Mouse (Mus musculus) forebrain, postnatal 0 days (tissue): ENCODE results near the gene Tmem30c. TPM values are rescaled to one million over a fixed set of nuclear protein-coding genes. Genes with fewer than 3 reads are reported as not detected.

Source experiments
- ATAC-seq: fragments of 200-750 bp; cut with Nextera tagmentation; 2 replicates; pipeline ENCODE4 v1.8.0; 2017; ENCODE audit warnings: mild to moderate bottlenecking, moderate library complexity
- DNase-seq: peaks from one replicate; pipeline ENCODE4 v3.0.0-alpha.2; 2015
- H3K27ac ChIP-seq: fragments of 300-500 bp; sonication (generic); 2 replicates; pipeline ENCODE4 v1.5.1; 2014; ENCODE audit warnings: low read depth, mild to moderate bottlenecking, antibody characterized with exemption, low read length, moderate library complexity, mixed read lengths
- H3K27me3 ChIP-seq: fragments of 300-500 bp; sonication (generic); 2 replicates; pipeline ENCODE4 v1.6.1; 2014; ENCODE audit warnings: mild to moderate bottlenecking, low read length, mixed read lengths; ENCODE audit not compliant: insufficient read depth
- H3K36me3 ChIP-seq: fragments of 300-500 bp; sonication (generic); 2 replicates; pipeline ENCODE4 v1.6.1; 2014; ENCODE audit warnings: mild to moderate bottlenecking, moderate library complexity; ENCODE audit not compliant: insufficient read depth
- H3K4me1 ChIP-seq: fragments of 300-500 bp; sonication (generic); 2 replicates; pipeline ENCODE4 v1.6.1; 2014; ENCODE audit warnings: antibody characterized with exemption; ENCODE audit not compliant: insufficient read depth
- H3K4me2 ChIP-seq: fragments of 300-500 bp; sonication (generic); 2 replicates; pipeline ENCODE4 v1.6.1; 2014; ENCODE audit warnings: low read depth, mild to moderate bottlenecking, moderate library complexity
- H3K4me3 ChIP-seq: fragments of 300-500 bp; sonication (generic); 2 replicates; pipeline ENCODE4 v1.5.1; 2014; ENCODE audit warnings: low read depth, low read length, mixed read lengths
- H3K9ac ChIP-seq: fragments of 300-500 bp; sonication (generic); 2 replicates; pipeline ENCODE4 v1.6.1; 2014; ENCODE audit warnings: mild to moderate bottlenecking
- H3K9me3 ChIP-seq: fragments of 300-500 bp; sonication (generic); 2 replicates; pipeline ENCODE4 v1.6.1; 2016; ENCODE audit warnings: low read length
- CTCF ChIP-seq: sonication (generic); IDR thresholded peaks from 2 replicates; pipeline ENCODE4 v1.5.1; 2016; ENCODE audit warnings: antibody characterized with exemption, control low read depth, low read depth
- WGBS: fragments of 180-500 bp; shearing (Covaris S2); extraction: QIAGEN DNeasy Blood & Tissue Kit; methylation state at CpG from one replicate; pipeline ENCODE4 v1.1.7; 2014; 5-methylcytosine and 5-hydroxymethylcytosine counted together
- polyA plus RNA-seq: library from polyadenylated mRNA; unstranded; fragments of >200 nt; fragmentation: Nextera tagmentation; extraction: Ambion mirVana; gene quantifications from 2 replicates; pipeline ENCODE4 v1.2.1, GENCODE M21; 2015
- total RNA-seq: library from RNA; depleted of rRNA; stranded (reverse); fragments of >200 nt; gene quantifications from 2 replicates; pipeline ENCODE4 v1.2.3, GENCODE M21; 2014

The Tmem30c gene
- total and polyA plus RNA-seq, 2 experiments from 2014 or later, result 0.24 to 0.27 TPM

DNA sequence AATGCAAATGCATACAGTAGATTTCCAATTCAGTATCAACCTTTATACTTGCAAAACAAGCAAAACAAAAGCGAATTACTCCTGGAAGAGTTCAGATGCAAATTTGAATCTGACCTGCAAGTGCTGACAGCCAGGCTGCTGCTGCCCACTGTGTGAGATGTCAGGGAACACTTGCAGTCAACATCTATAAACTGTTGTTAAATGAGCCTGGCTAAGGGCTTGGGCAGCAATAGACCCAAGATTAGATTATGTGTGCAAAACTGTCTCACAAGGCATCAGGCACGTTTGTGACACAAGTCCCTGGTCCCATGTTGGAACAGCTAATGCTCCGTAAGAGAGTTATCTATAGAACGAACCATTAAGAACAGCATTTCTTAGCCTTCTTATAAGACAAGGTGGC lies 369 bp downstream of the Tmem30c start:
- Histone ChIP-seq H3K27me3 (no peaks in the 10 kb centered on the region), H3K36me3 (no peaks in the 10 kb centered on the region), H3K27ac (no peak overlapping the region), H3K4me1 (no peaks in the 10 kb centered on the region), H3K9me3 (no peaks in the 10 kb centered on the region), H3K9ac (no peak overlapping the region), H3K4me2 (no peak overlapping the region), H3K4me3 (no peak overlapping the region)
- DNase-seq (no peak), ATAC-seq (no peak)
- no peak for TF ChIP-seq CTCF
- WGBS, result 61% methylated on average over 4 of the region's 4 CpGs

DNA sequence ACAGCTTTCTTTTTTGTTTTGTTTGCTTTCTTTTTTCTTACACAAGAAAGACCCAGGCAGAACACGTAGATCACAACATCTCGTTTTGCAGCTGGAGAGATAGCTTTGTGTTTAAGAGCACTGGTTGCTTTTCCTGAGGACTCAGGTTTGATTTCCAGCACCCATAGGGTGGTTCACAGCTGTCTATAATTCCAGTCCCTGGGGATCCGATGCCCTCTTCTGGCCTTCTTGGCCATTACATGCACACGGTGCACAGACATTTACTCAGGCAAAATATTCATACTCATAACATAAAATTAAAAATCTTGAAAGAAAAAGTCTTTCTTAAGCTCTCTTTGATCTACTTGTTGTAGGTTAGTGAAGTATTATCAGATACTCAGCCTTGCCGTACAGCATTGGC lies 969 bp downstream of the Tmem30c start:
- DNase-seq (no peak), ATAC-seq (no peak)
- no peaks in the 10 kb centered on the region for H3K36me3 ChIP-seq
- no peak overlapping the region for H3K9ac ChIP-seq
- 89% methylated on average over 5 of the region's 5 CpGs for WGBS
- TF ChIP-seq CTCF, result no peak
- H3K4me3 ChIP-seq, result no peak overlapping the region
- no peak overlapping the region for H3K27ac ChIP-seq
- no peaks in the 10 kb centered on the region for H3K9me3 ChIP-seq
- no peaks in the 10 kb centered on the region for H3K27me3 ChIP-seq
- no peaks in the 10 kb centered on the region for H3K4me1 ChIP-seq
- H3K4me2 ChIP-seq, result no peak overlapping the region

- Histone ChIP-seq H3K4me2 (no peak overlapping the region), H3K36me3 (no peaks in the 10 kb centered on the region), H3K9ac (no peak overlapping the region), H3K27me3 (no peaks in the 10 kb centered on the region), H3K4me3 (no peak overlapping the region), H3K27ac (no peak overlapping the region), H3K9me3 (no peaks in the 10 kb centered on the region), H3K4me1 (no peaks in the 10 kb centered on the region)
- ATAC-seq, result no peak
- no peak for TF ChIP-seq CTCF
- DNase-seq, result no peak
- 87% methylated on average over 8 of the region's 8 CpGs for WGBS
These were observed 11.2 kb downstream of the Tmem30c start for GRCm38 (mm10) chr16:57281417-57281816.

DNA sequence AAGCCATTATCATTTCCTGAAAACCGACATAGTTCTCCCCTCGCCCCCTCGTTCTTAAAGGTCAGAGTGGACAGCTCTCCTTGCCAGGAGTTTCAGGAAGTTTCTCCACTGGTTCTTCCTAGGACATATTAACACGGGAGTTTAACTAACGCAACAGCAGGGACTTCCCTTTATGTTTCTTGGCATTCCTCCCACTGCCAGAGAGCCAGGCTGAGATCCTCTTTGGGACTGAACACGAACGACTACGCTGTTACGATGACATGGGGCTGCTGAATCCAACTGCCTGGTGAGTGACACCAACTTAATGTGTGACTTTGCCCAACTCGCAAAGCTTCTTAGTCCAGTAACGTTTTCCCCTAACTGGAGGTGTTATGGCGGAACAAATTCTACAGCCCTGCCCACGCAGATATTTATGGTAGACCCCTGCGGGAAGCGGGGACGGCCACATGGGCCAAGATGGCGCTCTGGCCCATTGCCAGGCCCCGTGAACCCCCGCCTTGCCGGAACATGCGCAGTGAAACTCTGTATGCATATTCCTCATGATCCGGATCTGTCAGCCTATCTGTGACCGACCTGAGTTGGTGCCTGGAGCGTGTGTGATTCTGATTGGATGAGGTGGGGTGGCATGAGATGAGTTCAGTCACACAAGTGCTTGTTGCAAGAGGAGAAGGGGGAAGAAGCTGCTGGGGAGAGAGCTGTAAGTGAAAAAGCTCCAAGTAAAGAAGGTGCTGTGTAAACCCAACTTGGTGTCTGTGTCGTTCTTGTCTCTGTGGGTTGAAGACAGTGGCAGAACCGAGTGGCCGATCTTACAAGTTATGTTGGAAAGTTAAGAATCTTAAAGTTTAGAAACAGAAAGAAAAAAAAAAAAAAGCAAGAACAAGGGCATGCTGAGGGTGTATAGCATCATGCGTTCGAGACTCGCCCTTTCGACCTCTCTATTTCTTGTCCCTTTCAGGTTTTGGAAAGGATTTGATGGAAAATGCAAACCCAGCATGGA lies 12.1 kb downstream of the Tmem30c start:
- no peak for DNase-seq
- no peak for TF ChIP-seq CTCF
- Histone ChIP-seq H3K27me3 (no peaks in the 10 kb centered on the region), H3K4me3 (no peak overlapping the region), H3K9ac (no peak overlapping the region), H3K4me2 (no peak overlapping the region), H3K4me1 (no peaks in the 10 kb centered on the region), H3K27ac (no peak overlapping the region), H3K36me3 (no peaks in the 10 kb centered on the region), H3K9me3 (no peaks in the 10 kb centered on the region)
- 87% methylated on average over 31 of the region's 31 CpGs for WGBS
- ATAC-seq, result no peak

DNA sequence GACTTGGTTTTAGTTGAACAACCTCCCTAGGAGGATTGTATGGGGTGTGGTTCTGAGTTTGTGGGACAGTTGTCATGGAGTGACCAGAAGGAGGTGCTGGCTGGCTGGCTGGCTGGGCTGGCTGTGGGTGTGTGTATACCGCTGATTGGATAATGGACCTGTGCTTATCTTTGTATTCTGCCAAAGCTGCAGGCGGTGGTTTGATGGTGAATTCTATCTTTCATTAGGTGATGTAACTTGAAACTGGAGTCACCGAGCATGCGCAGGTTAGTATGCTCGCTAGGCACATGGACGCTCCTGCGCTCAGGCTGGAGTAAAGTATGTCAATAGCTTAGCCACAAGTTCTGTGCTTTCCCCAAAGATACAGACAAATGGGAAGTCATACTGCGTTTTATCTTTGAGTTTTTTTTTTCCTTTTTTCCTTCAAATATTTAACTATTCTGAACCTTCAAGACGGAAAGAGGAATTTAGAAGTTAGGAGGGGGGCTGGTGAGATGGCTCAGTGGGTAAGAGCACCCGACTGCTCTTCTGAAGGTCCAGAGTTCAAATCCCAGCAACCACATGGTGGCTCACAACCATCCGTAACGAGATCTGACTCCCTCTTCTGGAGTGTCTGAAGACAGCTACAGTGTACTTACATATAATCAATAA lies 13.6 kb downstream of the Tmem30c start:
- H3K27ac ChIP-seq, result no peak overlapping the region
- H3K9ac ChIP-seq, result no peak overlapping the region
- ATAC-seq (no peak), DNase-seq (no peak)
- H3K4me2 ChIP-seq, result no peak overlapping the region
- no peak for TF ChIP-seq CTCF
- H3K4me1 ChIP-seq, result no peaks in the 10 kb centered on the region
- no peak overlapping the region for H3K4me3 ChIP-seq
- H3K9me3 ChIP-seq, result no peaks in the 10 kb centered on the region
- no peaks in the 10 kb centered on the region for H3K27me3 ChIP-seq
- WGBS, result 90% methylated on average over 10 of the region's 12 CpGs
- H3K36me3 ChIP-seq, result no peaks in the 10 kb centered on the region

GRCm38 (mm10) chr16:57269751-57270150 lies 22.9 kb downstream of the Tmem30c start:
- H3K27me3 ChIP-seq, result no peaks in the 10 kb centered on the region
- H3K4me1 ChIP-seq, result peaks cover 3% of the 10 kb centered on the region; the same call in 1 of the 2 replicates
- WGBS, result 93% methylated on average over 13 of the region's 13 CpGs
- no peak for TF ChIP-seq CTCF
- no peak overlapping the region for H3K27ac ChIP-seq
- H3K9me3 ChIP-seq, result no peaks in the 10 kb centered on the region
- no peak overlapping the region for H3K4me2 ChIP-seq
- H3K4me3 ChIP-seq, result no peak overlapping the region
- ATAC-seq (no peak), DNase-seq (no peak)
- no peak overlapping the region for H3K9ac ChIP-seq
- no peaks in the 10 kb centered on the region for H3K36me3 ChIP-seq
